Mouse (Mus musculus) regulatory T cell (primary cell): Measurements from ENCODE around the gene Dnajc1.

Experiments
- in situ Hi-C: fragments of 300-600 bp; cut with MboI, MseI; formaldehyde crosslinking; loops from one replicate; pipeline ENCODE4 v1.15.1; 2025; ENCODE audit warnings: high pct_unique_total_duplicates

The Dnajc1 gene

GRCm38 (mm10) chr2:18392331-18393021 is at the start of gene Dnajc1:
Gene Dnajc1 (minus strand): TSS chr2:18392830.
- in situ Hi-C loops: no loop called here

- in situ Hi-C loops: no loop called here
Measured at GRCm38 (mm10) chr2:18441871-18442270, 49.2 kb upstream of the Dnajc1 start.

GRCm38 (mm10) chr2:18415242-18415641 is 22.6 kb upstream of the Dnajc1 start:
- in situ Hi-C loops: no loop called here

GRCm38 (mm10) chr2:18403679-18404078 is 11.0 kb upstream of the Dnajc1 start:
- in situ Hi-C loops: no loop called here

GRCm38 (mm10) chr2:18401771-18402170 is 9.1 kb upstream of the Dnajc1 start:
- in situ Hi-C loops: no loop called here

GRCm38 (mm10) chr2:18393022-18393519 is 441 bp upstream of the Dnajc1 start:
- in situ Hi-C loops: no loop called here

GRCm38 (mm10) chr2:18391861-18392260 is 769 bp downstream of the Dnajc1 start:
- in situ Hi-C loops: no loop called here

GRCm38 (mm10) chr2:18389631-18390030 is 3.0 kb downstream of the Dnajc1 start:
- in situ Hi-C loops: no loop called here

GRCm38 (mm10) chr2:18381662-18382061 is 11.0 kb downstream of the Dnajc1 start:
- in situ Hi-C loops: no loop called here

- in situ Hi-C loops: no loop called here
Measured at GRCm38 (mm10) chr2:18372400-18373182, 20.0 kb downstream of the Dnajc1 start.

- in situ Hi-C loops: no loop called here
Measured at GRCm38 (mm10) chr2:18370794-18371498, 21.7 kb downstream of the Dnajc1 start.

GRCm38 (mm10) chr2:18364402-18364801 is 28.2 kb downstream of the Dnajc1 start:
- in situ Hi-C loops: no loop called here

GRCm38 (mm10) chr2:18355293-18355692 is 37.3 kb downstream of the Dnajc1 start:
- in situ Hi-C loops: no loop called here

GRCm38 (mm10) chr2:18352620-18353019 is 40.0 kb downstream of the Dnajc1 start:
- in situ Hi-C loops: no loop called here

GRCm38 (mm10) chr2:18343464-18343863 is 49.2 kb downstream of the Dnajc1 start:
- in situ Hi-C loops: no loop called here

- in situ Hi-C loops: no loop called here
Measured at GRCm38 (mm10) chr2:18318671-18319070, 74.0 kb downstream of the Dnajc1 start.

GRCm38 (mm10) chr2:18317503-18318281 is 74.9 kb downstream of the Dnajc1 start:
- in situ Hi-C loops: no loop called here

GRCm38 (mm10) chr2:18316909-18317308 is 75.7 kb downstream of the Dnajc1 start:
- in situ Hi-C loops: no loop called here

GRCm38 (mm10) chr2:18310261-18311104 is 82.1 kb downstream of the Dnajc1 start:
- in situ Hi-C loops: no loop called here
